Mouse (Mus musculus): Measurements from ENCODE around the gene Gm16405.
"Not testable (repeated sequence)": the region's sequence is repeated elsewhere in the genome, so short reads cannot be mapped to it uniquely, and the experiment has no call there.

Gm16405 gene

DNA sequence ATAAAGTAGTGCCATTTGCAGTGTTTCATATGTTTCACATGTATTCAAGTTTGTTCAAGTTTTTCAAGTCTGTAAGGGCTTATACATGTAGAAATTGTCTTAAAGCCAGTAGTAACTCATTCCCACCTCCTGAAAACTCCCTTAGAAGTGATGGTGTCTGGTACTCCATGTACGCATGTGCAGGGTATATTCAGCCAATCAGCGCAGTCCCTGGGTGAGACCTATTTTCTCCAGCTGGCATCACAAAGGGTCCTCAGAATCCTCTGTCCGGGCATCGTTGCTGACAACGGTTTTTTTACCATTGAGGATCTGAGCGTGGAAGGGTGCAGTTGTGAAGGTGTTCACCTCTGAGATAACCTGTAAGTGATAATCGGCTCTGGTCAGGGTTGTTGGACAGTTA, at the start of gene Gm16405:
Gm16405 (plus strand) TSS at position 301 of the 400 bp plus-strand sequence.
- DNase-seq (ENCODE audit: low spot score): not testable (repeated sequence)
